Comparison of ENCODE assay signal across 8 mouse cellular contexts in genomic region chr6:137169171-137169968, GRCm38 (mm10). TPM values are rescaled to one million over a fixed set of nuclear protein-coding genes. Genes with fewer than 3 reads are reported as not detected.
DNase-seq lines count a peak whose midpoint lies in the region; ATAC-seq and TF ChIP-seq lines count a peak whose summit lies in the region.

No protein-coding gene starts in this region.

- no peak for ATAC-seq in erythroblast, adult 5-6 weeks (replicated peaks; ENCODE audit: low FRiP score, poor library complexity, severe bottlenecking)
- peak; percentile 28; the same call in 1 of the 2 replicates for ATAC-seq in heart, embryonic 13.5 days (ENCODE audit: extremely low read depth, insufficient number of reproducible peaks, low FRiP score, low TSS enrichment)
- ATAC-seq in monocyte, adult 5-6 weeks (replicated peaks; ENCODE audit: insufficient number of reproducible peaks, low FRiP score, low TSS enrichment, poor library complexity, severe bottlenecking) = 0 out of 2 replicates have a peak, but pooled peaks have one; percentile 61

- no peaks in the 10 kb centered on the region for H3K79me2 ChIP-seq in liver, adult 2 months (ENCODE audit: control insufficient read depth, insufficient read depth, low read length)

- H3K4me1 ChIP-seq in erythroblast, embryonic 14.5 days (ENCODE audit: control insufficient read depth) = no peaks in the 10 kb centered on the region
- peaks cover 14% of the 10 kb centered on the region for H3K4me1 ChIP-seq in heart, embryonic 13.5 days
- H3K4me1 ChIP-seq in liver, adult 2 months (ENCODE audit: control insufficient read depth, insufficient read depth, low read length) = no peaks in the 10 kb centered on the region

- 1% methylated on average over 53 of the region's 53 CpGs for WGBS in heart, embryonic 13.5 days
- WGBS in liver, adult 2 months = 1% methylated on average over 52 of the region's 53 CpGs

- TF ChIP-seq CTCF in liver, adult 2 months (IDR thresholded peaks at IDR 0.05; ENCODE audit: low read depth, low read length) = peak; percentile 86

- peak overlapping the region; percentile 3 for H3K4me3 ChIP-seq in erythroblast, embryonic 14.5 days (replicated peaks)
- peak overlapping the region; percentile 62 for H3K4me3 ChIP-seq in heart, embryonic 13.5 days
- H3K4me3 ChIP-seq in liver, adult 2 months (ENCODE audit: insufficient read depth, low read depth, low read length) = peak overlapping the region; percentile 67

- TF ChIP-seq POLR2A in liver, adult 2 months (IDR thresholded peaks at IDR 0.05; ENCODE audit: extremely low read depth, insufficient read depth, low read length) = no peak

- peak overlapping the region; percentile 87 for H3K4me2 ChIP-seq in heart, embryonic 13.5 days

- peaks cover 13% of the 10 kb centered on the region for H3K27me3 ChIP-seq in erythroblast, embryonic 14.5 days (ENCODE audit: control insufficient read depth)
- H3K27me3 ChIP-seq in heart, embryonic 13.5 days (replicated peaks) = peaks cover 14% of the 10 kb centered on the region
- no peaks in the 10 kb centered on the region for H3K27me3 ChIP-seq in liver, adult 2 months (ENCODE audit: control insufficient read depth, insufficient read depth, low read length)

- DNase-seq in fibroblast of lung, adult 2 months (ENCODE audit: low read depth) = peak; percentile 38
- peak; percentile 97 for DNase-seq in kidney, postnatal 10 days
- DNase-seq in liver, adult 2 months (ENCODE audit: extremely low read depth, low read depth, low spot score) = peak; percentile 32
- DNase-seq in spleen, postnatal 14 days (ENCODE audit: low spot score in 2 of 2) = peak; percentile 51 to 75

- H3K9me3 ChIP-seq in erythroblast, embryonic 14.5 days (ENCODE audit: control insufficient read depth, low read length) = no peaks in the 10 kb centered on the region
- H3K9me3 ChIP-seq in heart, embryonic 13.5 days = no peaks in the 10 kb centered on the region

- H3K27ac ChIP-seq in heart, embryonic 13.5 days (replicated peaks) = no peak overlapping the region
- peak overlapping the region; percentile 40 for H3K27ac ChIP-seq in liver, adult 2 months (replicated peaks; ENCODE audit: insufficient read depth, low read depth, low read length)

- peak overlapping the region; percentile 80 for H3K9ac ChIP-seq in heart, embryonic 13.5 days
- peak overlapping the region; percentile 80 for H3K9ac ChIP-seq in liver, adult 2 months (ENCODE audit: low read depth, low read length)

- no peaks in the 10 kb centered on the region for H3K36me3 ChIP-seq in erythroblast, embryonic 14.5 days (ENCODE audit: control insufficient read depth)
- H3K36me3 ChIP-seq in heart, embryonic 13.5 days = no peaks in the 10 kb centered on the region
- no peaks in the 10 kb centered on the region for H3K36me3 ChIP-seq in liver, adult 2 months (ENCODE audit: control insufficient read depth, insufficient read depth, low read length)

RNA-seq across cellular contexts. Expression of gene Rerg, which starts 0.9 kb away (rescaled TPM):
- not detected in 2 replicates for polyA plus RNA-seq in erythroblast, embryonic 14.5 days (2012)
- total RNA-seq in erythroblast, adult 5-6 weeks (2015; ENCODE audit: low replicate concordance) = 0.42 TPM in 1 of 2 replicates, not detected in the other
- not detected in 2 replicates for total RNA-seq in erythroblast, adult 5-6 weeks (2017; ENCODE audit: low replicate concordance)
- 4.5 and 5.2 TPM in 2 replicates for polyA plus RNA-seq in heart, embryonic 13.5 days (2015; fragmentation: Nextera tagmentation; extraction: Ambion mirVana)
- 2.2 and 2.8 TPM in 2 replicates for total RNA-seq in liver, adult 2 months (2014; rRNA removed)
- 1.3 and 2.2 TPM in 2 replicates for polyA plus RNA-seq in liver, adult 2 months (2012; rRNA removed)
- total RNA-seq in monocyte, adult 5-6 weeks (2017) = not detected in 3 replicates

Comparison
In these comparisons a context has a peak if more than half of its experiments do, and no peak if none do; other contexts are left out.
1. H3K4me3 ChIP-seq: peak in every context shown above with its lines; median percentile 67 in liver, adult 2 months; 62 in heart, embryonic 13.5 days; 3 in erythroblast, embryonic 14.5 days.
2. DNase-seq: peak in every context shown above with its lines; median percentile 97 in kidney, postnatal 10 days; 63 in spleen, postnatal 14 days; 38 in fibroblast of lung, adult 2 months; 32 in liver, adult 2 months.